Mouse (Mus musculus): ENCODE data around the gene Tubgcp2. TPM values are rescaled to one million over a fixed set of nuclear protein-coding genes. Genes with fewer than 3 reads are reported as not detected.

The Tubgcp2 gene
- polyA plus RNA-seq, 1 experiment from 2014 or later = 65.1 TPM

DNA sequence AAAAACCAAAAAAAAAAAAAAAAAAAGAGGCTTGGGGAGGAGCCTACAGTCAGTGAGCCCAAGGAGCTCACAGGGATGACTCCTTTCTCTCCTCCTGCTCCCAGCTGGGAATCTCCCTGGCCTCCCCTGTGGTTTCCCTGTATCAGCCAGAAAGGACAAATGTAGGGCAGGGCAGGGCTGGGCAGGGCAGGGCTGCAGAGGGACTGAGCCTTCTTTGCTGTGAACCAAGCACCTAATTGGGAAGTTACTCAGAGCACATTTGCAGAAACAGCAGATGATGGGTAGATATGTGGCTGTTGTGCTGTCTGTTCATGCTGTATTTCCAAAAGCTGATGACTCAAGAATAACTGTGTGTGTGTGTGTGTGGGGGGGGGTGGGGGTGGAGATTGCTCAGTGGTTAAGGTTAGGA, 63.5 kb downstream of the Tubgcp2 start:
- Histone ChIP-seq H3K9me3 (no peaks in the 10 kb centered on the region), H3K4me2 (replicated peaks) (no peak overlapping the region), H3K4me3 (no peak overlapping the region), H3K4me1 (no peaks in the 10 kb centered on the region), H3K36me3 (no peaks in the 10 kb centered on the region), H3K9ac (no peak overlapping the region), H3K27me3 (replicated peaks) (no peaks in the 10 kb centered on the region; the same call in 1 of the 2 replicates), H3K27ac (no peak overlapping the region)
- ATAC-seq (ENCODE audit: low FRiP score, low read depth) = no peak

DNA sequence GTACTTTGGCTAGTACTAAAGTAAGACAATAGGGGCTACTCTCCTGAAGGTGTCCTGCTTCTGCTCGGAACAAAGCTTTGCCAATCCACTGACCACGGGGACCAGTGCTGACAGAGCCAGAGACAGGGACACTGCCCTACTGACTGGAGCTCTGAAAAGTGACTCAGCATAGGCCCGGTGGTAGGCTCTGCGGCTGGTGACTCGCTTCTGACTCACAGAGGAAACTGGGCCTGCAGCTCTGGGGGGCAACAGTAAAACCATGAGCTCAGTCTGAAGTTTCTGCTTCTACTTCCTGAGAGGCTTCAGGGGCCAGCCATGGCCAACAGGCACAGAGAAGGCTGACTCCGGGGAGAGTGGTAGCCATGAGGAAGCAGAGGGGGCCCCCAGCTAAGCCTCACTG, 65.0 kb downstream of the Tubgcp2 start:
- no peak overlapping the region for H3K4me2 ChIP-seq (replicated peaks)
- H3K4me1 ChIP-seq = no peaks in the 10 kb centered on the region; the same call in 1 of the 2 replicates
- no peak for ATAC-seq (ENCODE audit: low FRiP score, low read depth)
- no peak overlapping the region for H3K4me3 ChIP-seq
- H3K27ac ChIP-seq = no peak overlapping the region
- no peaks in the 10 kb centered on the region; the same call in 1 of the 2 replicates for H3K27me3 ChIP-seq (replicated peaks)
- 75% methylated on average over 6 of the region's 6 CpGs for WGBS
- H3K9me3 ChIP-seq = no peaks in the 10 kb centered on the region
- no peak overlapping the region for H3K9ac ChIP-seq
- no peaks in the 10 kb centered on the region for H3K36me3 ChIP-seq

DNA sequence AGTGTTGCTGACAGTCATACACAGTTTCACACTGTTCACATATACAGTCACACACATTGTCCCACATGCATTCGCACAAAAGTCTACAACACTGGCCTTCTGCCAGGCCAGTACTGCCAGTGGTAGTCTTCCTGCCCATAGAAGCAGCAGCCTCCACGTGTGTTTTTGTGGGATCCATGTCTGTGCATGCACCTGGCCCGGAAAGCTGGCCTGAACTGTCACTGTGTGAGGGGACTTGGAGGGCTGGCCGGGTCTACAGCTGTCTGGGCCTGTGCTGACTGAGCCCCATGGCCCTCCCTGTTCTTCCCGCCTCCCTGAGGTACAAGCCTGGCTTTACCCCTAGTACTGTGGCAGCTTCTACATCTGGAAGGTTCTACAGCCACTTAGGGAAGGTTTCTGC, 65.5 kb downstream of the Tubgcp2 start:
- 79% methylated on average over 5 of the region's 5 CpGs for WGBS
- H3K9ac ChIP-seq = no peak overlapping the region
- ATAC-seq (ENCODE audit: low FRiP score, low read depth) = no peak
- no peak overlapping the region for H3K27ac ChIP-seq
- H3K4me2 ChIP-seq (replicated peaks) = no peak overlapping the region
- no peaks in the 10 kb centered on the region; the same call in 1 of the 2 replicates for H3K27me3 ChIP-seq (replicated peaks)
- no peaks in the 10 kb centered on the region for H3K9me3 ChIP-seq
- H3K4me1 ChIP-seq = no peaks in the 10 kb centered on the region; the same call in 1 of the 2 replicates
- no peak overlapping the region for H3K4me3 ChIP-seq
- H3K36me3 ChIP-seq = no peaks in the 10 kb centered on the region

DNA sequence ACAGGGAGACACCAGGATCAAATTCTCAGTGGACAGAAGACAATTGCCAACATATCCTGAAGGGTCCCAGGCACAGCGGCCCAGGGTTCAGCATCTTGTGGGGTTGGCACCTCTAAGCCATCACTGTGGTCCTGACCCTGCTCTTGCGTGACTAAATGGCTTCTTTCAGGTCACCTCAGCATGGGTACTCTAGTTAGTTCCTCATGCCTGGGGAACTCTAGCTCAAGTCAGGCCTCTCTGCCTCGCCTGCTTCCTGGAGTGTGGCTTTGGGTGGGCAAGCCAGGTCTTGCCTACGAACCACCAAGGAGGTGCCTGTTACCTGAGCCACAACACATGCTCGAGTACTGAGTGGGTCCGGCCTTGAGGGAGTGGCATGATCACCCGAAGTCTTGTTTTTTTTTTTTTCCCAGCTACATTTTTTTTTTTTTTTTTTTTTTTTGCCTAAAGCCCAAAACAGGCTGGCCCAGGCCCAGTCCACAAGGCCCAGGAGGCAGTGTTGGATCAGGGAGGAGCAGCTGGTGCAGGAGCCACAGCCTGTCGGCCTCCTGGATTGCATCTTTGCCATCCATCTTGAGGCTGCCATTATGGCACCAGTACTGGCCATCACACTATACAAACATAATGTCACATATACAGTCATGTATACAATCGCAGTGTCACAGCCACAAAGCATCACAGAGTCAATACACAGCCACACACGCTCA, 66.1 kb downstream of the Tubgcp2 start:
- 86% methylated on average over 10 of the region's 10 CpGs for WGBS

DNA sequence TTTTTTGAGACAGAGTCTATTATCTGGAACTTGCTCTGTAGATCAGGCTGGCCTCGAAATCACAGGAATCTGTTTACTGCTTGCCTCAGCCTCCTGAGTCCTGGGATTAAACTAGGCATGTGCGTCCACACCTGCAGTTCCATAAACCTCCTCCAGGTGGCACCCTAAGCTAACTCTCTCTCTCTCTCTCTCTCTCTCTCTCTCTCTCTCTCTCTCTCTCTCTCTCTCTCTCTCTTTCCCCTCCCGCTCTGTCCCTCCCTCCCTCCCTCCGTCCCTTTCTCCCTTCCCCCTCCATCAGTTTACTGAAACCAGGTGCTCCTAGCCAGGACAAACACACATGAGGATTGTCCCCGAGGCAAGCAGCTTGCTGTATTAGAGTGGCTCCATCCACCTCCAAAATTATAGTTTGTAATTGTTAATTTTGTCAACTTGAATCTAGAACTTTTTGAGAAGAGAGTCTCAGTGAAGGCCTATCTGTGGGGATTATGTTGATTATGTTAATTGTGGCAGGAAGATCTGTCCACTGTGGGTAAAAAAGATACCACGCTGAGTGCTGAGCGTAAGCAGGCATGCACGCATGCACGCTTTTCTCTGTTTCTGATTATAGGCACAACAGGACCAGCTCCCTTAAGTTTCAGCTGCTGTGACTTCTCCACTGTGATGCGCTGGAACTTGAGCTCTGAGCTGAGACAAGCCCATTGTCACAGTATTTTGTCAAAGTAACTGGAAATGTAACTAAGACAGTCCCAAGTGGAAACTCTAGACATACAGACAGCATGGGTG, 66.9 kb downstream of the Tubgcp2 start:
- no peak for ATAC-seq (ENCODE audit: low FRiP score, low read depth)
- Histone ChIP-seq H3K36me3 (no peaks in the 10 kb centered on the region), H3K4me1 (no peaks in the 10 kb centered on the region; the same call in 1 of the 2 replicates), H3K4me3 (no peak overlapping the region), H3K9me3 (no peaks in the 10 kb centered on the region), H3K27ac (no peak overlapping the region), H3K4me2 (replicated peaks) (no peak overlapping the region), H3K27me3 (replicated peaks) (no peaks in the 10 kb centered on the region; the same call in 1 of the 2 replicates), H3K9ac (no peak overlapping the region)
- 43% methylated on average over 10 of the region's 10 CpGs for WGBS

More for the DNA sequence above, 66.1 kb downstream of the Tubgcp2 start:
- Histone ChIP-seq H3K9ac (no peak overlapping the region), H3K4me3 (no peak overlapping the region), H3K4me1 (no peaks in the 10 kb centered on the region; the same call in 1 of the 2 replicates), H3K36me3 (no peaks in the 10 kb centered on the region), H3K27me3 (replicated peaks) (no peaks in the 10 kb centered on the region; the same call in 1 of the 2 replicates), H3K27ac (no peak overlapping the region), H3K9me3 (no peaks in the 10 kb centered on the region), H3K4me2 (replicated peaks) (no peak overlapping the region)
- ATAC-seq (ENCODE audit: low FRiP score, low read depth) = no peak

DNA sequence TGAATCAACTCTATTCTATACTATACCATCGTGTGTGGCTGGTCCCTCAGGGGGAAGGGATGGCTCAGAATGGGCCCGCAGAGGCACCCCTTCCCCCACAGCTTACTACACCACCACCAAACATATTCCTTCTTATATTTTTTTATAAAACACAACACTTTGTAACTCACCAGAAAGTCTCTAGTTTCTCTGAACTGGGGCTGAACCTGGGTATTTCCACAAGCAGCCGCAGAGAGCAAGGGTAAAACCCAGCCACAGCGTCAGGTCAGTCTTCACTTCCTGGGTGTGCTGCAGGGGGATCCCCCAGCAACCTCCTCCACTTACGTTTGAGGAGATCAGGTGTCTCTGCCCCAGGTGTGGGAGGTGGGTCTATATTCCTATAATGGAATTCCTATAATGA, 68.0 kb downstream of the Tubgcp2 start:
- Histone ChIP-seq H3K36me3 (no peaks in the 10 kb centered on the region), H3K4me2 (replicated peaks) (no peak overlapping the region), H3K27ac (no peak overlapping the region), H3K27me3 (replicated peaks) (no peaks in the 10 kb centered on the region; the same call in 1 of the 2 replicates), H3K4me3 (no peak overlapping the region), H3K4me1 (no peaks in the 10 kb centered on the region; the same call in 1 of the 2 replicates), H3K9ac (no peak overlapping the region), H3K9me3 (no peaks in the 10 kb centered on the region)
- ATAC-seq (ENCODE audit: low FRiP score, low read depth) = no peak
- WGBS = 65% methylated on average over 5 of the region's 5 CpGs

DNA sequence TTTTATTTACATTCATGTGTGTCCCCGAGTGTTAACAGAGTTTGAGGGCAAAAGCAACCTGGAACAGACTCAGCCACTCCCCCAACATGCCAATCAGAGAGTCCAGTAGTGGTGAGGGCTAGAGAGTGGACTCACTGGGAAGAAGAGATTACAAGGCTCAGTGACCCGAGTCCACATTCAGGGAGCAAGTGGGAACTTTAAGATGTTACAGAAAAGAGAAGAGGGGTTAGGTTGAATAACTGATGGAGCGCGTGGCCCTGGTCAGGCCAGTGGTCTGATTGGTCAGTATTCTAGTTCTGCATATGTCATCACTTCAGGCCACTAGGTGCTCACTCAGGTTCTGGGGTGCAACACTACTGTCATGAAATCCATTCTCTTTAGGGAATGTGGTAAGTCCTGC, 69.3 kb downstream of the Tubgcp2 start:
- H3K27me3 ChIP-seq (replicated peaks) = no peaks in the 10 kb centered on the region; the same call in 1 of the 2 replicates
- ATAC-seq (ENCODE audit: low FRiP score, low read depth) = no peak

DNA sequence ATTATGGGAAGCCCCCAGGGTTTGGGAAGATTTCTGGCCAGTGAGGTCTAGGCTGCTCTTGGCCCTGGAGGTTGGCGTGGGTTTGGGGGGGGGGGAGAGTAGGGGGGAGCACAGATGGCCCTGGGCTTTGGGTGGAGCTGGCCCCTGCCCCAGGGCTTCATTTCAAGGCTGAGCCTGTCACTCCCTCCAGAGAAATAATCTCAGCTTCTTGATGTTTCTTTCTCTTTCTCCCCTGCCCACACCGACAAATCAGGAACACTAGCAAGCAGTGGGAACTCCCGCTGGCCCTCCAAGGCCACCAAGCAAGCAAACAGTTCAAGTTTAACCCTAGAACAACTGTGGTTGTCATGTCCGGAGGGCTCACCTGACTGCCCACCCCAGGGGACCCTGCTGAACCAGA, 72.7 kb downstream of the Tubgcp2 start:
- Histone ChIP-seq H3K4me3 (no peak overlapping the region), H3K9ac (no peak overlapping the region), H3K4me2 (replicated peaks) (no peak overlapping the region), H3K27ac (no peak overlapping the region), H3K27me3 (replicated peaks) (no peaks in the 10 kb centered on the region; the same call in 1 of the 2 replicates), H3K4me1 (no peaks in the 10 kb centered on the region; the same call in 1 of the 2 replicates), H3K36me3 (no peaks in the 10 kb centered on the region), H3K9me3 (no peaks in the 10 kb centered on the region)
- WGBS = 58% methylated on average over 4 of the region's 4 CpGs
- ATAC-seq (ENCODE audit: low FRiP score, low read depth) = no peak

More for the DNA sequence above, 69.3 kb downstream of the Tubgcp2 start:
- Histone ChIP-seq H3K4me1 (no peaks in the 10 kb centered on the region; the same call in 1 of the 2 replicates), H3K4me3 (no peak overlapping the region), H3K9ac (no peak overlapping the region), H3K27ac (no peak overlapping the region), H3K9me3 (no peaks in the 10 kb centered on the region), H3K4me2 (replicated peaks) (no peak overlapping the region), H3K36me3 (no peaks in the 10 kb centered on the region)
- WGBS = 24% methylated on average over 4 of the region's 4 CpGs

DNA sequence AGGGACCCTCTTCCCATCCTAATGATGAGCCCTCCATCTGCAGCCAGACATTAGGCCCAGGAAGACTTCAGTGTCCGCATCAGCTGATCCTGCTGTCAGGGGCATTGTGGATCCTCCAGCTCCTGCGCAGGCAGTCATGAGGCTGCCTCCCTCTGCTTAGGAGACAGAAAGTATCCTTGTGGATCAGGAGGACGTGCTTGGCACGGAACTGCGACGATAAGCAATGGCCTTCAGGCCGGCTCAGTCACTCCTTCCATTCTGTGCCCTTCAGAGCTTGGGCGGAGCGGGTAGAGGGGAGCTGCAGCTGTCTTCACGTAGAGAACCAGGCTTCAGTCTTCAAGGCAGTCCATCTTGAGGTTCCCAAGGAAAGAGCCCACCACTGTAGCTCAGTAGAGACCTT, 75.3 kb downstream of the Tubgcp2 start:
- no peak overlapping the region for H3K9ac ChIP-seq
- H3K27me3 ChIP-seq (replicated peaks) = no peaks in the 10 kb centered on the region
- no peaks in the 10 kb centered on the region for H3K9me3 ChIP-seq
- H3K36me3 ChIP-seq = no peaks in the 10 kb centered on the region
- no peak for ATAC-seq (ENCODE audit: low FRiP score, low read depth)
- H3K4me3 ChIP-seq = no peak overlapping the region
- no peak overlapping the region for H3K4me2 ChIP-seq (replicated peaks)
- WGBS = 84% methylated on average over 10 of the region's 10 CpGs
- H3K27ac ChIP-seq = no peak overlapping the region
- no peaks in the 10 kb centered on the region for H3K4me1 ChIP-seq

DNA sequence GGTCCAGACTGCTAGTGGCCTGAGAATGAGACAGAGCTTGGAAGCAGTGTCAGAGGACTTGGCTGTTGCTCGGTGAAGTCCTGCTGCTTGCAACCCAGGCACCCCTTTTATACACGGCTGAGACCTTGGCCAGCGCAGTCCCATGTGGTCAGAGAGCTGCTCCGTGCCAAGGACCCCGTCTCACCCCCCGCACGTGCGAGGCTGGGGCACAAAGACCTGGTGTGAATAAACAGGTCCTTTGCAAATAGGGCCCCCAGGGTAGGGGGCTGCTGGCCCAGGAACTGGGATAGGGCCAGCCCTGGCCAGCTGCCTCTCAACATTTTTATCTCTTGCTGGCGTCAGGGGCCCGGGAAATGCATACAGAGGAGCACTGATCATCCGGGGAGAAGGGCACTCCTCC, 78.5 kb downstream of the Tubgcp2 start:
- no peak overlapping the region for H3K27ac ChIP-seq
- no peak overlapping the region for H3K4me2 ChIP-seq (replicated peaks)
- 0 out of 2 replicates have a peak, but pooled peaks cover 3% of the 10 kb centered on the region for H3K27me3 ChIP-seq (replicated peaks)
- H3K36me3 ChIP-seq = no peaks in the 10 kb centered on the region
- H3K4me3 ChIP-seq = no peak overlapping the region
- no peak overlapping the region for H3K9ac ChIP-seq
- H3K4me1 ChIP-seq = no peaks in the 10 kb centered on the region
- no peaks in the 10 kb centered on the region for H3K9me3 ChIP-seq
- 39% methylated on average over 11 of the region's 11 CpGs for WGBS
- no peak for ATAC-seq (ENCODE audit: low FRiP score, low read depth)

DNA sequence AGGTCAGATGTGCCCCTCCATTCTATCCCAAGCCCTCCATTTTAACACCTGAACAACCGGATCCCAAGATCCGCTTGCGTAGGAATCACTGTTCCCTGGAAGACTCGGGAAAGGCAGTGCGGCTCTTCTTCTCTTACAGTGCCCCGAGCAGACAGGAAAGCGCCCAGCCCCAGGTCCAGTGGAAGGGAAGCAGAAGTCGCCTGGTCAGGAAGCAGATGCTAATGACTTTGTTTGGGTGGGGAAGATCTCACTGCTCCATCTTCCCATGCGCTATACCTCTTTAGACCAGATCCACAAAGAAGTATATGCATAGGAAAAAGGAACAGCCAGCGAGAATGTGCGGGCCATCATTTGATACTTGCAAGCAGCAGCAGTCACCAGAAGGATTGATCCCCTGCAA, 79.0 kb downstream of the Tubgcp2 start:
- no peak overlapping the region for H3K4me3 ChIP-seq
- H3K27me3 ChIP-seq (replicated peaks) = 0 out of 2 replicates have a peak, but pooled peaks cover 3% of the 10 kb centered on the region
- no peaks in the 10 kb centered on the region for H3K4me1 ChIP-seq
- no peak for ATAC-seq (ENCODE audit: low FRiP score, low read depth)
- no peak overlapping the region for H3K4me2 ChIP-seq (replicated peaks)
- no peaks in the 10 kb centered on the region for H3K36me3 ChIP-seq
- H3K27ac ChIP-seq = no peak overlapping the region
- H3K9ac ChIP-seq = no peak overlapping the region
- no peaks in the 10 kb centered on the region for H3K9me3 ChIP-seq
- WGBS = 62% methylated on average over 11 of the region's 11 CpGs

DNA sequence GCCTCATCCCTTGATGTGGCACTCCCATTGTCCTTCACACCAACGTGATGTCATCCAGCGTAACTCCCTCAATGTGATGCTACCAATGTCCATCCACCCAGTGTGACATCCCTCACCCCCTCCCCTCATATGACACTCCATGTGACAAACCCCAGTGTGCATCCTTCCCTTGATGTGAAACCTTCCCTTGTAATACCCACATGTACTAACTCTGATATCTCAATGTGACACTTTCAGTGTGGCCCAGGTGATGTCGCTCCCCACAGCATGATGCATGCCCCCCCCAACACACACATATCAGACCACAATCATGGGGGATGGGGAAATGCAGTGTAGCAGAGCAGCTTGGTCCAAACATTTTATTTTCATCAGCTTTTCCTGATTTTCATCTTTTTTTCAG, 79.8 kb downstream of the Tubgcp2 start:
- ATAC-seq (ENCODE audit: low FRiP score, low read depth) = no peak
- 84% methylated on average over 3 of the region's 3 CpGs for WGBS
- no peak overlapping the region for H3K9ac ChIP-seq
- H3K4me1 ChIP-seq = no peaks in the 10 kb centered on the region
- H3K27me3 ChIP-seq (replicated peaks) = peaks cover 3% of the 10 kb centered on the region; the same call in 1 of the 2 replicates
- no peaks in the 10 kb centered on the region for H3K9me3 ChIP-seq
- no peak overlapping the region for H3K4me2 ChIP-seq (replicated peaks)
- no peak overlapping the region for H3K27ac ChIP-seq
- H3K36me3 ChIP-seq = no peaks in the 10 kb centered on the region
- H3K4me3 ChIP-seq = no peak overlapping the region

Measured in neural tube, embryonic 12.5 days (tissue).